Mouse (Mus musculus) right cerebral cortex, adult 2 months (tissue): Measurements from ENCODE around the gene Inip.
A peak's percentile ranks its signal among the peaks of the same experiment; 100 is the strongest.

Experiments
- DNase-seq, 2 experiments: peaks; one replicate each; pipeline ENCODE4 v3.0.0; 2021 to 2022; ENCODE audit warnings: low spot score in 2 of 2

Inip gene

GRCm38 (mm10) chr4:59801489-59801888, at the start of gene Inip:
Inip (minus strand) TSS chr4:59801589.
- DNase-seq: no peak

- DNase-seq: peak; percentile 63 to 78
Measured at GRCm38 (mm10) chr4:59850181-59850580, 48.8 kb upstream of the Inip start.

DNA sequence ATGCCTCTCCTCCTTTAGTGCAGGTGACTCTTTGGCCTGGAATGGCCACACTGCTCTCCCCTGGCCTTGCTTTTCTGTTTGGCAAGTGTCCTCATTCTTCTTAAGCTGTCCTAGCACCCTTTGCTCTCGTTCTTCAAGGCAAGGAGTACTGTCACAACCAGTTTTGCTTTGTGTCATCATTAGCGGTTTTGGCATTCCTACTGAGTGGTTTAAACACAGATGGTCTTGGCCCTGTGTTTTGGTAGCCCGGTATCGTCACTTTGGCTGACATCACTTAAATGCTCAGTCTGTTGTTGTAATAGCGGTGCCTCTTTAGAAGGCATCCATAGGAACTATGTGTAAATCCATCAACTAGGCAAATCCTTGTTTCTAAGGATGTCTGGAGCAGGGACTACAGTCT, 46.1 kb upstream of the Inip start:
- no peak for DNase-seq

DNA sequence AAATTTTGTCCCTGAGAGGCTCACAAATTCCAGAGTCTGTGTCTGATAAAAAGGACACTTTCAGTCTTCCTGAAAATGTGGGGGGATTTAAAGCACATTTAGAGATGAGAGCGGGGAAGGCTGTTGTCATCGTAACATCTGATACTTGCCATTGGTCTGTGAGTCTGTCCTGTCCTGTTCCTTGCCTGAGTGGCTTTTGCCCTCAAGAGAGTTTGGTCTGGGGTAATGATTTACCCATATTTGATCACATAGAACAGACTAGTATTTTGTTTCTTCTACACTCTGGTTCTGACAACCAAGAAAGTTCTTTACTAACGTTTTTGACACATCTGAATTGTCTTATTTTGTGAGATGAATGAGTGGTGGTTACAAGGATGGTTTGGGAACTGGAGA, 43.9 kb upstream of the Inip start:
- DNase-seq: no peak

DNA sequence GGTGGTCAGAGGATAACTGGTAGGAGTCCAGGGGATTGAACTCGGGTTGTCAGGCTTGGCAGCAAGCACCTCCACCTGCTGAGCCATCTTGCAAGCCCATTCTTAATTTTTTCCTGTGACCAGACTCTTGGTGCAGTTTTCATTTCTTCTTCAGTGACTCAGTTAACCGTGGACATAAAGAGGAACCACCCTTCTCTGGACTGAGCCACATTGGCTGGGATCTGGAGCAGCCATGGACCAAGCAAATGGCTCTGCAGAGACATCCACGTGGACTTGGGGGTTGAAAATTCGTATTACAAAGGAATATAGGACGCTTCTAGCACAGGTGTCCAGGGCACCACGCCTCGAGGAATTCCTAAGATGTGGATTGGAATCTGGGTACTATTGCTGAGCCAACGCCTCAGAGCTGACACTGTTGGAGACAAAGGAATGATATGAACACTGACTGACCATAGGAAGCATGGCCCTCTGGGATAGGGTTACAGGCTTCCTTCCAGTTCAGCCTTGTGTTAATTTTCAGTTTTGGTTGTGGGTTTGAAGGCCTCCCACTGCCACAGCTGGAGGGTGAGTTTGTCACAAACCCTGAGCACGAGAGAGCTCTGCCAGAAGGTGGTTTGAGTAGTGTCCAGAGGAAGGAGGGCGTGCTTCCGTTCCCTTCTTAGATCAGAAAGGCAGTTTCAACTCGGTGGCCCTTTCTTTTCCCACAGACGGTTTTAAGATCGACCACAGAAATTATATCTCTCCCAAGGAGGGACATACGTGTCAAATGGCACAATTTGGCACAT, 43.3 kb upstream of the Inip start:
- no peak for DNase-seq

DNA sequence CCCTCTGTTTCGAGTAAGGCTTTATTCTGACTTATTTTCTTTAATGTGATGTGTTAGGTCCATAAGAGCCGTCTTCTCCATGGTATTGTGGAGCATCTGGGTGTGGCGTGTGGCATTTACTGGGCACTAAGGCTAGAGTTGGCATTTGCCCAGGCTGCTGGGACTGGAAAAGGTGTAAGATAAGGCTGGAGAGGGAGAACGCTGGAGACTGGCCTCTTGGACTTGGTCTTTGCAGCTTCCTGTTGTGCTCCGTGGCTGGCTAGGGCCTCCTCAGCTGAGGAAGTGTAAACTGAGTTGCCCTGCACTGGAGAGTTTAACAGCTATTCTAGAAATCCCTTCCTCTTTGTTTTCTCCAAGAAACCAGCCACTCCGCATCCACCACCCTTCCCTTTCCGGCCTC, 36.3 kb upstream of the Inip start:
- no peak for DNase-seq

DNA sequence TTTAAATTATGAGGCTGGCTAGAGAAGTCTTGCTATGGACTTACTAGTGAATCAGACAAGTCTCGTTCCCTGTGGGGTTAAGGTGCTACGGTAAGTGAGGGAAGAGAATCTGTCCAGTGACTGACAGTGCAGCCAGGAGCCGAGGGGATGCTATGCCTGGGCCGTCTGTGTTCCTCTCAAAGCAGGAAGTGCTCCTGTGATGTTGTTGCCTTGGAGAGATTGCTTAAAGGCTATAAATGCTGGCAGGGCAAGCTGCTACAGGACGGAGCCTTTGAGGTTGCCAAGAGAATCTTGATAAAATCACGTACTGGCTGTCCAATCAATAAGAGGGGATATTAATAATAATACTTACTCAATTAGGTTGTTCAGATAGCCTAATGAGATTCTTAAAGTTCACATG, 31.4 kb upstream of the Inip start:
- no peak for DNase-seq

- DNase-seq: no peak
Measured at GRCm38 (mm10) chr4:59831038-59831437, 29.6 kb upstream of the Inip start.

DNA sequence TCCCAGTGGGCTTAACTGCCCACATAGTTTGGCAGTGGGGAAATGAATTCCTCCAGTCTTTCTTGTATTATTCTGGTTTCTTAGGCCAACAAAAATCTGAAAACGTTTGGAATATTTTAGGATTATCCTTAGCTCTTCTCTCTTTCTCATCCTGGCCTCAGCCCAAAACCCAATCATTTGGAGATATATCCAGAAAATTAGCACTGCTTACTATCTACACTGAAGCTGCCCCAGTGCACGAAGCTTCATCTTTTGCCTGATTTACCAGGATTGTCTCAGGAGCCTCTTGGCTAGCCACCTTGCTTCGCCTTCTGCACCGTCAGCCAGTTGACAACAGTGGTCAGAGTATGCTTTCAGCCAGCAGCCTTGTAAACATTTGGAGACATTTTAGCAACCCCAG, 27.7 kb upstream of the Inip start:
- peak in 1 of 2 experiments; percentile 31 for DNase-seq

DNA sequence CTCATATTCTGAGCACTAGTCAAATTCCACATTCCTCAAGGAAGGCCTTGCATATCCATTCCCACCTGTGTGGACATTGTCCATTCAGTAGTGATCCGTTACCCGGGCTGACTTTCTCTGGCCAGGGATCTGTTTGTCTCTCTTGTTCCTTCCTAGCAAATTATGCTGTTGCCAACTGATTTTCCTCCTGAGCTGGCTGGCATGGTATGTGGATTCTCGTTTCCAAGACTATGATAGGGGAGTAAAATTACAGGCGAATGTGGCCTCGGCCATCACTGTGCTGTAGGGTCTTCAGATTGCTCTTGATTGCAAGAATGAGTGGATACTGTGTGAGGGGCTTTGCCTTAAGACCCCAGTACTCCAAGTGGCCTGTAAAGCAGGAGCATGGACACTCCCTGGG, 25.0 kb upstream of the Inip start:
- no peak for DNase-seq

DNA sequence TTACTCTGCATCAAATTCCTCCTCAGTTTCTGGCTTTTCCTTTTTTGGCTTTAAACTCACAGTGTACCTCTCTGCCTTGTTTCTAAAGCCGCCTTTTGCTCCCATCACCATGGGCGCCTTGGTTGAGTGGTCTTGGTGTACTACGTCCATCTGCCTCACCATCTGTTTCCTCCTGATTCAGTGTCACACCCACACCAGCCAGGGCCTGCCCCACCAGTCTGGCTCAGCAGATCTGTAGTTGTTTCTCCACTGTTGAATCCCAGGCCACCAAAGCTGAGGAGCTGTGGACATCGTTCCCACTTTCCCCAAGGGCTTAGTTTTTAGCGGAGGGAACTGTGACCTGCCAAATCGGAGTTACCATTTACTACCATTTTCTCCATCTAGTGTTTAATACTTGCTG, 24.2 kb upstream of the Inip start:
- peak; percentile 49 to 60 for DNase-seq

DNA sequence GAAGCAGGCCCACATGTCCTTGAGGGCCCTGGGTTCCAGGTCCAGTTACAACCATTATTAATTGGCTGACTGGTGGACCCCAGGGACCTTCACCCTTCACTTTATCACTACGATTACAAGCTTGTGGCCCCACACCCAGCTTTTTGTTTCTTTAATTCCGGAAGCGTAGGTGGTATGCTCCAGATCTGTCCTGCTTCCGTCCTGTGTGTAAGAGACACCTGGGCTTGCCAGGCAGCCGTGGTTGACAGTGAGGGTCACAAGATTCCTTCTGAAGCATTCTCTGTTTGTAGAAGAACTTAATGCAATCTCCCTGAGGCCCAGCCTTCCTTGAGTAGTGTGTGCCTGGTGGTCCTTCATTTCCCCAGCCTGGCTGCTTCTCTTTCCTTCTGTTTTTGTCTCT, 23.5 kb upstream of the Inip start:
- DNase-seq: no peak

DNA sequence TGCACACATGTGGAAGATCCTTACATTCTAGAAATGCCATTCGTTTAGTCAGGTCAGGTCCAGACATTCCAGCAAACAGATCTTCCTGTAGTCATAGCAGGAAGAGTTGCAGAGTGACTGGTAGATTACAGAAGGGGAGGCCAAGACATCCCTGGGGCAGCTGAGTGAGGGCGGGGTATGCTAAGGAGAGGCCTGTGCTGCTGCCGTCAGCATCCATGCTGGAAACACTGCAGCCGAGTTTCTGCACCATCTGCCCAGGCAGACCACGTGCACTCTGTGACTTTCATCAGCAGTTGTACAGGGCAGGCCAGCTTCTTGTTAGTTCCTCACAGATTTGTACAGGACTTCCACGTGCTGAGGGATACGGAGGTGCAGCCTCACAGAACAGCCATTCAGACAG, 22.1 kb upstream of the Inip start:
- peak; percentile 51 to 59 for DNase-seq

DNA sequence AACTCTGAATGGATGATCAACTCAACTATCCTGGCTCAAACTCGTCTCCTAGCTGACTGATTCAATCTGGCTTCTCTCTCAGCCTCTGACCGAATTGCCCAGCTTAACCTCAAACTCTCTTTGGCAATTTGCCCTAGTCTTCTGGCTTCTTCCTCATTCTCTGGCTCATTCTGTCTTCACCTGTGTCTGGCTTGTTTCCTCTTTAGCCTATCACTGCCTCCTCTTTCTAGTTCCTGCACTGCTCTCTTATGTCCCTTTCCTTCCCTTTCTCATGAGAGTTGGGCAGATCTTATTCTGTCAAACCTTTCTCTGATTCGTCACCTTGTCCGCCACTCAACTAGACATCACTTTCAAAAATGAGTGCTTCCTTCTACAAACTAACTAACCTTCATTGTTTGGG, 20.7 kb upstream of the Inip start:
- DNase-seq: no peak

- no peak for DNase-seq
Measured at GRCm38 (mm10) chr4:59821516-59821915, 20.1 kb upstream of the Inip start.

- no peak for DNase-seq
Measured at GRCm38 (mm10) chr4:59819477-59820022, 18.2 kb upstream of the Inip start.

DNA sequence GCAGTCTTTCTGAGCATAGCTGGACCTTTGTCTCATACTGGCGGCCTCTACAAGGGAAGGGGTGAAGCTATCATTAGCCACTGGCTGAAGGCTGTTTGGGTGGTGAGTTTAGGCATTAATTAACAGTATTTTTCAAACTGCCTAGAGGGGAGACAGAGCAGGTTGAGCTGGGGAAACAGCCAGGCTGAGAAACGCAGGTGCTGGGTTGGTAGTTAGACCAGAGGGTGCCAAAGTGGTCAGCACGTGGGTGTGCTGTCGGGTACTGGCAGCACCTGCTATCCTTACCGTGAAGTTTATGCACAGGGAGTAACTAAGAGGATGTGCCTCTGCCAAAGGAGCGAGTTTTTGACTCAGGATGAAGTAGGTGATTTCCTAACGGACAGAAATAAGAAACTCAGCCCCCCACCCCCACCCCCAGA, 17.7 kb upstream of the Inip start:
- DNase-seq: no peak

DNA sequence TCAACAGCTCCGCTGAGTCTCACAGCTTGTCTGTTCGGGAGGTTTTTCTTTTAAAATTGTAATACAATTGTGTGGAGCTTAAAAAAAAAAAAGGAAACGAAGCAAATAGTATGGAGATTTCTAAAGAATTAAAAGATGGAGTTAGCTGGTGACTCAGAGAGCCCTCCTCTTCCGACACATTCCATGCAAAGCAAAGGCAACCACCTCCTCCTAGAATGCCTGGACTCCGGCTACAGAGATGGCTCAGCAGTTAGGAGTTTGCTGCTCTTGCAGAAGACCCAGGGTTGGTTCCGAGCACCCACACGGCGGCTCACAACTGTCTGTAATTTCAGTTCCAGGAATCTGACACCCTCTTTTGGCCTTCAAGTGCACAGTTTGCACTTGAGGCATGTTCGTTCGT, 17.1 kb upstream of the Inip start:
- DNase-seq: peak in 1 of 2 experiments; percentile 30

- DNase-seq: no peak
Measured at GRCm38 (mm10) chr4:59817790-59818189, 16.4 kb upstream of the Inip start.

DNA sequence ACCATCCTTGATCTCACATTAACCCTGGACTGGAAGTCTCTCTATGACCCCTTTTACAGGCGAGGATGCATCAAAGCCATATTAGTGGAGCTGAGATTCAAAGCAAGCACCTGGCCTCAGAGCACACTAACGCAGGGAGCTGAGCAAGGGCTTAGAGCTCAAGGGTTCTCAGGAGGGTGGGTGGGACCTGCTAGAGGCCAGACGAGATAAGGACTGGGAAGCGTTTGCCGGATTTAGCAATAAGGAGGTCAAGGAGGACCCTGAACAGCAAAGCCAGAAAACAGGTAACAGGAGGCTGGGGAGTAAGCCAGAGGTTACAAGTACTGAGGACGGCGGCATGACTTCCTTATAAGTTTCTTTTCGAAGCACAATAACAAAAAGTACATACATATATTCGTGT, 15.1 kb upstream of the Inip start:
- DNase-seq: no peak

GRCm38 (mm10) chr4:59816016-59816415, 14.6 kb upstream of the Inip start:
- DNase-seq: no peak

DNA sequence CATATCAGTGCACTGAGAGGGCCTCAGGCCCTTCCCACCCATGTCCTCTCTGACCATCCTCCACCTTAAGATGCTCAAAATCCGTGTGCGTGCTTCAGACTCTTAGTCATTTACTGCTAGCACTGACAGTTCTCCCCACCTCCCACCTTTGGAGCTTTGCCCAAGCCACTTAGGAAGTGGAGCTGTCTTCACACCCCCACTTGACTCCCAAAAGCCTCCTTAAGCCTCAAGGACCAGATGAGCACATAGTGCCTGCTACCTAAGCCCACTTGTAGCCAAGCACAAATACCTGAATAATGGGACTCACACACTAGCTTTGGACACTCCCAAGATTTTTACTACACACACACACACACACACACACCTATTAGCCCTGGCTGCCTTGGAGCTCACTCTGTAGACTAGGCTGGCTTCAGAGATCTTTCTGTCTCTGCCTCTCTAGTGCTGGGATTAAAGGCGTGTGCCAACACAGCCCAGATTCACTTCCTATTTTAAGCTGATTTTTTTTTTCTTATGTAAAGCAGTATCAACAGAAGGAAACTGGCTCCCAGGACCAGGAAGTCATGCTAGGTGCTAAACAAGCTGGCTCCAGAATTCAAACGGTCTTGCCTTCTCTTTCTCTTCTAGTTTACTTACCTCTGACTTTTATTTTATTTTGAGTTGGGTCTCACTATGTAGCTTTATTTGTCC, 13.9 kb upstream of the Inip start:
- DNase-seq: peak in 1 of 2 experiments; percentile 56

DNA sequence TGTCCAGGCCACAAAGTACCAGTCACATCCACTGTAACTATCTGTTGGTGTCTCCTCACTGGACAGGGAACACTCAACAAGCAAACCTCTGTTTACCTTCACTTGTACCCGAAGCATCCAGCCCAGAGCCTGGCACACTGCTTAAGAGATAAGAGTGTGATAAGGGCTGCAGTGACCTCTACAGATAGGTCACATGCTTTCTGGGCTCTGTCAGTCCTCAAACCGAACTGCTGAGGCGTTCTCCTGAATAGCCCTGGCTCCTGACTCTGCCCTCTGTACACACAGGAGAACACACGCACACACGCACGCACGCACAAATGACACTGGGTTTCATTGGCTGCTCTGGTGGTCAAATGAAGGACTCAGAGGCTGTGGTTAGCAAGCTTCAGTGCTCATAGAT, 12.7 kb upstream of the Inip start:
- no peak for DNase-seq
